Mouse (Mus musculus) lung, postnatal 0 days (tissue): ENCODE data around the gene Wbp1l. TPM values are rescaled to one million over a fixed set of nuclear protein-coding genes. Genes with fewer than 3 reads are reported as not detected.

Experiments
- ATAC-seq: fragments of 200-750 bp; cut with Nextera tagmentation; 2 replicates; pipeline ENCODE4 v1.8.0; 2017; ENCODE audit warnings: moderate library complexity
- DNase-seq: peaks from one replicate; pipeline ENCODE4 v3.0.0-alpha.2; 2016; ENCODE audit warnings: low spot score
- H3K27ac ChIP-seq: fragments of 300-500 bp; sonication (generic); 2 replicates; pipeline ENCODE4 v1.5.1; 2014; ENCODE audit warnings: antibody characterized with exemption, mild to moderate bottlenecking, low read length, mixed read lengths
- H3K27me3 ChIP-seq: fragments of 300-500 bp; sonication (generic); replicated peaks from 2 replicates; pipeline ENCODE4 v1.6.1; 2014; ENCODE audit warnings: low read length, mixed read lengths; ENCODE audit not compliant: insufficient read depth
- H3K36me3 ChIP-seq: fragments of 300-500 bp; sonication (generic); 2 replicates; pipeline ENCODE4 v1.6.1; 2014; ENCODE audit warnings: low read length, mixed read lengths; ENCODE audit not compliant: insufficient read depth
- H3K4me1 ChIP-seq: fragments of 300-500 bp; sonication (generic); 2 replicates; pipeline ENCODE4 v1.6.1; 2014; ENCODE audit warnings: antibody characterized with exemption, low read depth, low read length, mixed read lengths; ENCODE audit not compliant: insufficient read depth
- H3K4me2 ChIP-seq: fragments of 300-500 bp; sonication (generic); replicated peaks from 2 replicates; pipeline ENCODE4 v1.6.1; 2014; ENCODE audit warnings: low read depth, mild to moderate bottlenecking, low read length, moderate library complexity, mixed read lengths
- H3K4me3 ChIP-seq: fragments of 300-500 bp; sonication (generic); 2 replicates; pipeline ENCODE4 v1.5.1; 2014; ENCODE audit warnings: low read depth, low read length
- H3K9ac ChIP-seq: fragments of 300-500 bp; sonication (generic); replicated peaks from 2 replicates; pipeline ENCODE4 v1.6.1; 2014; ENCODE audit warnings: low read depth, mild to moderate bottlenecking
- H3K9me3 ChIP-seq: fragments of 300-500 bp; sonication (generic); 2 replicates; pipeline ENCODE4 v1.6.1; 2016; ENCODE audit warnings: low read length, mixed read lengths
- CTCF ChIP-seq: IDR thresholded peaks from 2 replicates; pipeline ENCODE4 v1.5.1; 2016; ENCODE audit warnings: antibody characterized with exemption, mild to moderate bottlenecking
- EP300 ChIP-seq: IDR thresholded peaks from 2 replicates; pipeline ENCODE4 v1.6.1; 2016; ENCODE audit warnings: antibody characterized with exemption, mild to moderate bottlenecking, control low read depth
- WGBS: fragments of 180-500 bp; shearing (Covaris S2); extraction: QIAGEN DNeasy Blood & Tissue Kit; methylation state at CpG from one replicate; pipeline ENCODE4 v1.1.7; 2014; 5-methylcytosine and 5-hydroxymethylcytosine counted together
- polyA plus RNA-seq: library from polyadenylated mRNA; unstranded; fragments of >200 nt; fragmentation: Nextera tagmentation; extraction: Ambion mirVana; gene quantifications from 2 replicates; pipeline ENCODE4 v1.2.1, GENCODE M21; 2015

Wbp1l gene
- polyA plus RNA-seq, 1 experiment from 2014 or later = 37.4 TPM

- ATAC-seq (no peak), DNase-seq (no peak)
- H3K9ac ChIP-seq = no peak overlapping the region
- H3K9me3 ChIP-seq = no peaks in the 10 kb centered on the region
- no peak overlapping the region for H3K27ac ChIP-seq
- no peak overlapping the region for H3K4me2 ChIP-seq
- TF ChIP-seq EP300 (no peak), CTCF (no peak)
- H3K4me1 ChIP-seq = peaks cover 34% of the 10 kb centered on the region; the same call in 1 of the 2 replicates
- no peaks in the 10 kb centered on the region for H3K27me3 ChIP-seq
- WGBS = 56% methylated on average over 3 of the region's 3 CpGs
- no peak overlapping the region for H3K4me3 ChIP-seq
- H3K36me3 ChIP-seq = peaks cover 7% of the 10 kb centered on the region; the same call in 1 of the 2 replicates
Measured at GRCm38 (mm10) chr19:46647254-46647653, 48.4 kb downstream of the Wbp1l start.

DNA sequence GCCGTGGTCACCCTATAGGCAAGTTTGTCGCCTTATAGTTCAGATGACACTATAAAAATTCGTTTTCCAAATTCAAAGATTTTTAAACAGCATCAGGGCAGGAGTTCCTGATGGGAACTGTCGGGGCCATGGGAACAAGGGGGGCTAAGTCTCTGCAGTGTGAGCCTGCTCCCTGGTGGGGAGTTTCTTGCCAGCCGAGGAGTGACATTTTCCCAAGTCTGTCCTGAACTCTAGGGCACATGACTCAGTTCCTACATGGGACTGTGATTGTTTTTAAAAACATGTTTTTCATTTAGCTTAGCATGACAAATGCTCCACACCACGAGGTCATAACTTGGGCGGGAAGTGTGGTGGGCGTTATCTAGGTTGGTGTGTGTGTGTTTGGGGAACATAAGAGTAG is 49.0 kb downstream of the Wbp1l start:
- DNase-seq = peak; percentile 49
- Histone ChIP-seq H3K4me2 (no peak overlapping the region), H3K9ac (no peak overlapping the region), H3K4me3 (no peak overlapping the region), H3K36me3 (peaks cover 10% of the 10 kb centered on the region; the same call in 1 of the 2 replicates), H3K9me3 (no peaks in the 10 kb centered on the region), H3K4me1 (peaks cover 31% of the 10 kb centered on the region; the same call in 1 of the 2 replicates), H3K27me3 (no peaks in the 10 kb centered on the region), H3K27ac (no peak overlapping the region)
- peak; percentile 55 for TF ChIP-seq CTCF
- 0 out of 2 replicates have a peak, but pooled peaks have one; percentile 10 for TF ChIP-seq EP300
- 78% methylated on average over 8 of the region's 8 CpGs for WGBS
- ATAC-seq = peak; percentile 52

DNA sequence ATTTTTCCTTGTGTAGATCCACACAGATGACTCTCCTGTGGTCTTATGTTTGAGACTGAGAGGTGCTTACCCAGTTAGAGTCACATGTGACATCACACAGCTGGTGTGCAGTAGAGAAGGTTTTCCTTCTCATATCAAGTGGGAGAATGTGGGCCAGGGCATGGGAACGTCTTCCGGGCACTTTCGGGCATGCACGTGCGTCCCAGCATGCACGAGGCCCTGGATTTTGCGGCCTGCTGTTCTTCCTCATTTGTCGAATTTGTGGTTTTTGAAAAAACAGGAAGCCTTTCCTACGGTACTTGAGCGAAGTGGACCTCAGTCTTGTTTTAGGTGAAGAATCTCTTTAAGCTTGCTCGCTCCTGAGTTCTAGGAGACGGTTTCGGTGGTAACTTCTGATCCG is 49.7 kb downstream of the Wbp1l start:
- DNase-seq = no peak
- Histone ChIP-seq H3K4me3 (no peak overlapping the region), H3K9me3 (no peaks in the 10 kb centered on the region), H3K27ac (no peak overlapping the region), H3K4me2 (no peak overlapping the region), H3K36me3 (peaks cover 15% of the 10 kb centered on the region; the same call in 1 of the 2 replicates), H3K4me1 (peaks cover 24% of the 10 kb centered on the region; the same call in 1 of the 2 replicates), H3K9ac (no peak overlapping the region), H3K27me3 (no peaks in the 10 kb centered on the region)
- ATAC-seq = no peak
- TF ChIP-seq CTCF (no peak), EP300 (no peak)
- WGBS = 89% methylated on average over 14 of the region's 14 CpGs

DNA sequence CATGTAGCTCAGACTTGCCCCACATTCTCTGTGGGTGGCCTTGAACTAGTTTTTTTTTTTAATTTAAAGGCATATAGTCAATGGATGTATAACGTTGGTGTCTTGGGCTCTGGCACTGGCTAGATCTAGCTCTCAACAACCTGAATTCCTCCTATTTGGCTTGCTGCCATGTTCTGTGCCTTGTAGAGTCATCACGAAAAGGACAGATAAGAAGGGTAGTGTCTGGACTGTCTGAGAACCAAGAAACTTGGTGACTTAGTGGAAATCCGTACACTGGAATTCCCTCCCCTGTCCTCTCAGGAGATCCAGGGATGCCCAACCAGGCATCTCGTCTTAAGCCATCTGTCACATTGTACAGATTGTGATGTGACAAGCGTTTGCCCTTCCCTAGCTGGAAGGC is 54.3 kb downstream of the Wbp1l start:
- WGBS = 55% methylated on average over 5 of the region's 5 CpGs
- Histone ChIP-seq H3K36me3 (peaks cover 42% of the 10 kb centered on the region; the same call in 1 of the 2 replicates), H3K4me1 (no peaks in the 10 kb centered on the region)

GRCm38 (mm10) chr19:46653616-46654235 is 54.8 kb downstream of the Wbp1l start:
- no peak overlapping the region for H3K27ac ChIP-seq
- no peak overlapping the region for H3K4me3 ChIP-seq
- no peaks in the 10 kb centered on the region for H3K4me1 ChIP-seq
- peaks cover 42% of the 10 kb centered on the region; the same call in 1 of the 2 replicates for H3K36me3 ChIP-seq
- 91% methylated on average over 14 of the region's 14 CpGs for WGBS
- ATAC-seq = no peak
- H3K27me3 ChIP-seq = no peaks in the 10 kb centered on the region
- no peak overlapping the region for H3K9ac ChIP-seq
- TF ChIP-seq EP300 (no peak), CTCF (no peak)
- H3K4me2 ChIP-seq = no peak overlapping the region
- H3K9me3 ChIP-seq = no peaks in the 10 kb centered on the region
- no peak for DNase-seq

More for the DNA sequence above, 54.3 kb downstream of the Wbp1l start:
- H3K4me2 ChIP-seq = no peak overlapping the region
- no peaks in the 10 kb centered on the region for H3K27me3 ChIP-seq
- H3K4me3 ChIP-seq = no peak overlapping the region
- ATAC-seq (no peak), DNase-seq (no peak)
- TF ChIP-seq CTCF (no peak), EP300 (no peak)
- no peak overlapping the region for H3K27ac ChIP-seq
- no peak overlapping the region for H3K9ac ChIP-seq
- no peaks in the 10 kb centered on the region for H3K9me3 ChIP-seq

GRCm38 (mm10) chr19:46655626-46656025 is 56.7 kb downstream of the Wbp1l start:
- TF ChIP-seq EP300 (no peak), CTCF (no peak)
- no peak for DNase-seq
- Histone ChIP-seq H3K27me3 (no peaks in the 10 kb centered on the region), H3K4me3 (no peak overlapping the region), H3K27ac (no peak overlapping the region), H3K4me2 (no peak overlapping the region), H3K9ac (no peak overlapping the region), H3K36me3 (peaks cover 42% of the 10 kb centered on the region; the same call in 1 of the 2 replicates), H3K9me3 (no peaks in the 10 kb centered on the region), H3K4me1 (no peaks in the 10 kb centered on the region)
- peak; percentile 58 for ATAC-seq
- 83% methylated on average over 10 of the region's 10 CpGs for WGBS
